Mouse (Mus musculus) hindbrain, embryonic 13.5 days (tissue): ENCODE data around the gene Fkbp2. TPM values are rescaled to one million over a fixed set of nuclear protein-coding genes. Genes with fewer than 3 reads are reported as not detected.
A peak's percentile ranks its signal among the peaks of the same experiment; 100 is the strongest.

Source experiments
- ATAC-seq: fragments of 200-750 bp; cut with Nextera tagmentation; 2 replicates; pipeline ENCODE4 v1.8.0; 2017; ENCODE audit warnings: moderate TSS enrichment; ENCODE audit not compliant: low FRiP score
- H3K27ac ChIP-seq: fragments of 300-500 bp; sonication (generic); 2 replicates; pipeline ENCODE4 v1.5.1; 2015; ENCODE audit warnings: inconsistent platforms, mild to moderate bottlenecking, moderate library complexity
- H3K27me3 ChIP-seq: fragments of 300-500 bp; sonication (generic); 2 replicates; pipeline ENCODE4 v1.6.1; 2015; ENCODE audit warnings: mild to moderate bottlenecking, inconsistent platforms
- H3K36me3 ChIP-seq: fragments of 300-500 bp; sonication (generic); 2 replicates; pipeline ENCODE4 v1.6.1; 2015; ENCODE audit warnings: mild to moderate bottlenecking, inconsistent platforms
- H3K4me1 ChIP-seq: fragments of 300-500 bp; sonication (generic); replicated peaks from 2 replicates; pipeline ENCODE4 v1.6.1; 2015; ENCODE audit warnings: inconsistent platforms
- H3K4me2 ChIP-seq: fragments of 300-500 bp; sonication (generic); 2 replicates; pipeline ENCODE4 v1.6.1; 2015; ENCODE audit warnings: inconsistent platforms, mild to moderate bottlenecking, moderate library complexity
- H3K4me3 ChIP-seq: fragments of 300-500 bp; sonication (generic); 2 replicates; pipeline ENCODE4 v1.5.1; 2015; ENCODE audit warnings: mild to moderate bottlenecking, inconsistent platforms
- H3K9ac ChIP-seq: fragments of 300-500 bp; sonication (generic); 2 replicates; pipeline ENCODE4 v1.6.1; 2015; ENCODE audit warnings: mild to moderate bottlenecking, inconsistent platforms
- H3K9me3 ChIP-seq: fragments of 300-500 bp; sonication (generic); 2 replicates; pipeline ENCODE4 v1.6.1; 2016; ENCODE audit warnings: inconsistent platforms
- WGBS: fragments of 180-500 bp; shearing (Covaris S2); methylation state at CpG from one replicate; pipeline ENCODE4 v1.1.7; 2015; 5-methylcytosine and 5-hydroxymethylcytosine counted together
- polyA plus RNA-seq: library from polyadenylated mRNA; unstranded; fragments of >200 nt; fragmentation: Nextera tagmentation; extraction: Ambion mirVana; gene quantifications from 2 replicates; pipeline ENCODE4 v1.2.1, GENCODE M21; 2015

Gene Fkbp2
- polyA plus RNA-seq, 1 experiment from 2014 or later: 109 TPM

DNA sequence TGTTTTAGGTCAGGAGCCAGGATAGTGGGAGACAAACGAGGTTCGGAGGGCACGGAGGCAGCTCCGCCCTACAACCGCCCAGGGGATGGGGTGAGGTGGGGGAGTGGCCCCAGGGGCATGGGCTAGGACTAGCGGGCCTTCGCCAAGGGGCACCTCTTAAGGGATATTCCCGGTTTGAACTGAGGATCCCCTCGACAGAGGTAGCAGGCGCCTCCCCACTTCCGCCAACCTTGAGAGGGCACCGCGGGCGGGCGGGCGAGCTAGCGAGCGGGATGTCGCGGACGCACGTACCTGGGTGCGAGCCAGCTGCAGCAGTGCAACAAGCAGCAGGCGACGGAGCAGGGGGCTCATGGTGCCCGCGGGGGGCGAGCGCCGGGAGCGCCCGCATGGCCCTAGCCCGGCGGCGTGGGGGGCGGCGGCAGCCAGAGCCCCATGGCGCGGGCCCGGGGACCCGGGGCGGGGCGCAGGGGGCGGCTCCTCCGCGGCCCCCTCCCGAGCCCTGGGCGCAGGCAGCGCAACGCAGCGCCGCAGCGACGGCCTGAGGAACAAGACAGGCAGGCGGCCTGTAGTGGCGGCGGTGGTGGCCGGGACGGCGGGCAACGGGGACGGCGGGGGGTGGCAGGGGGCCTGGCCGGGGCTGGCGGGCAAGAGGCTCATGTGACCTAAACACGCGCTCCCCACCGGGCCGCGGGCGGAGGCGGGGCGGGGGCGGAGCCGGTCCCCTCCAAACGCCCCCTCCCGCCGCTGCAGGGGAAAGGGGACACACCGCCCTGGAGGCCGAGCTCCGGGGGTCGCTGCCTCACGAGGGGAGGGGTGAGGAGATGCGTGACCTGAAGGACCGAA is 7.0 kb upstream of the Fkbp2 start, which contains the start of gene Vegfb:
Gene Vegfb (minus strand): TSS at position 591 of the 843 bp plus-strand sequence.
- H3K27ac ChIP-seq: peak within 1 kb of the TSS; percentile 76
- H3K9me3 ChIP-seq: no peaks in the 10 kb centered on the region
- H3K4me1 ChIP-seq: peaks cover 33% of the 10 kb centered on the region
- peak within 1 kb of the TSS; percentile 82 for H3K9ac ChIP-seq
- peak; percentile 59 for ATAC-seq
- peaks cover 27% of the 10 kb centered on the region for H3K36me3 ChIP-seq
- H3K4me2 ChIP-seq: peak within 1 kb of the TSS; percentile 93
- peak within 1 kb of the TSS; percentile 57 for H3K4me3 ChIP-seq
- no peaks in the 10 kb centered on the region for H3K27me3 ChIP-seq
- under 1% methylated on average over 64 of the region's 85 CpGs for WGBS

DNA sequence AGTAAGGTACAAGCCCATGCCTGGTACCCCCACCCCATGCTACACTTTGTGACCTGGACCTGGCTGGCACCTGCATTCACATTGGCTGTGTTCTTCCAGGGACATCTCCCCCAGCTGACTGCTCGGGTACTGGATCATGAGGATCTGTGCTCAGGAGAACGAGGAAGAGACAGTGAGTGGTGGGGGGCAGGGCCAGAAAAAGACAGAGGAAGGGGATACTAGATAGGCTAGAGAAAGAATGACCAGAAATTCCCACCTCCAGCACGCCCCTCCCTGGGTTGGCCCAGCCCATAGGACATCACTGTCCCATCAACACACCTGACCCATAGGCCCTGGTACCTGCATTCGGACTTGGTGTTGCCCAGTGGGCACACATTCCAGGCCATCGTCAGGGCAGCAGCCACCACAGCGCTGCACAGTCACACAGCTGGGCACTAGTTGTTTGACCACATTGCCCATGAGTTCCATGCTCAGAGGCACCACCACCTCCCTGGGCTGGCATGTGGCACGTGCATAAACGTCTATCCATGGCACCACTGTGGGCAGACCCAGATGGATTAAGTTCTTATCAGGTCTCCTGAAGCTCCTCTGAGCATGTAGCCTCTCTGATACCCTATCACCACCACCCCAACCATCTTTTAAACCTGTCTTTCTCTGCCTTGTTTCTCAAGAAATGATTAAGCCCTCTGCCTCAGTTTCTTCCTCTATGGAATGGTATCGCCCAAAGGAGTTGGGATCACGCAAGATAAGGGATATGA is 5.8 kb upstream of the Fkbp2 start:
- Histone ChIP-seq H3K27ac (0 out of 2 replicates have a peak overlapping the region, but pooled peaks have one; percentile 76), H3K9me3 (no peaks in the 10 kb centered on the region), H3K36me3 (peaks cover 29% of the 10 kb centered on the region), H3K4me3 (peak overlapping the region; percentile 57; the same call in 1 of the 2 replicates), H3K4me1 (peaks cover 26% of the 10 kb centered on the region), H3K27me3 (no peaks in the 10 kb centered on the region), H3K4me2 (peak overlapping the region; percentile 93), H3K9ac (peak overlapping the region; percentile 82; the same call in 1 of the 2 replicates)
- WGBS: 84% methylated on average over 10 of the region's 10 CpGs
- no peak for ATAC-seq

DNA sequence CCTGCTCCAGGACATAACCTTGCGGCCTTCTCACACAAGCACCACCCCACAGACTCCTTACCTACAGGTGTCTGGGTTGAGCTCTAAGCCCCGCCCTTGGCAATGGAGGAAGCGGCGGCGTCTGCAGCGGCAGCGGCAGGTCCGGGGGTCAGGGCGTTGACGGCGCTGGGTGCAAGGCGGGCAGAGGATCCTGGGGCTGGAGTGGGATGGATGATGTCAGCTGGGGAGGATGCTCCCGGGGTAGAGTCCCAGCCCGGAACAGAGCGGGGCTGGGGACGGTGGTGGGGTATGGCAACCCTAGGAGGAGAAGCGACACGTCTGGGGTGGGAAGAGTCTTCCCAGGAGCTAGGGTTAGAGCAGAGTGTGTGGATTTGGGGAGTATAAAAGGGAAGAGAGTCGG is 5.0 kb upstream of the Fkbp2 start:
- no peak overlapping the region for H3K4me3 ChIP-seq
- no peak for ATAC-seq
- peaks cover 31% of the 10 kb centered on the region for H3K4me1 ChIP-seq
- no peak overlapping the region for H3K27ac ChIP-seq
- no peaks in the 10 kb centered on the region for H3K27me3 ChIP-seq
- 90% methylated on average over 19 of the region's 19 CpGs for WGBS
- H3K9ac ChIP-seq: no peak overlapping the region; the same call in 1 of the 2 replicates
- peaks cover 29% of the 10 kb centered on the region for H3K36me3 ChIP-seq
- H3K9me3 ChIP-seq: no peaks in the 10 kb centered on the region
- H3K4me2 ChIP-seq: no peak overlapping the region

DNA sequence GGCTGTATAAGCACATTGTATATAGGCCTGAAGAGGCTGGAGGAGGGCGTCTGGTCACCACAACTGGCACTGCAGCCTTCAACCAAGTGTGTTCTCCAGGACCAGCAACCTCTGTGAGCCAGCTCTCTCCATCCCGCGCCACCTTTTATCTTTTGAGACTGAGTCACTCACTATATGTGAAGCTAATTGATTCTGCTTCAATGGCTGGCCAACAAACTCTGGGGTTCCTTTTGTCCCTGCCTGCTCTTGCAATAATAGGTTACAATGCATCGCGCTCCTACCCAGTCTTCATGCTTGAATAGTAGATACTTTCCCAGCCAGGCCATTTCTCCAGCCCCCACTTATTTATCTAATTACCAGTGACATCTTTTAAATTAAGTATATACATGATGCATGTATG is 3.3 kb upstream of the Fkbp2 start:
- H3K36me3 ChIP-seq: peaks cover 29% of the 10 kb centered on the region
- no peak for ATAC-seq
- 27% methylated on average over 5 of the region's 5 CpGs for WGBS
- H3K4me2 ChIP-seq: no peak overlapping the region
- no peaks in the 10 kb centered on the region for H3K27me3 ChIP-seq
- H3K4me3 ChIP-seq: no peak overlapping the region
- no peak overlapping the region for H3K27ac ChIP-seq
- H3K4me1 ChIP-seq: peaks cover 43% of the 10 kb centered on the region
- H3K9me3 ChIP-seq: no peaks in the 10 kb centered on the region
- H3K9ac ChIP-seq: no peak overlapping the region

DNA sequence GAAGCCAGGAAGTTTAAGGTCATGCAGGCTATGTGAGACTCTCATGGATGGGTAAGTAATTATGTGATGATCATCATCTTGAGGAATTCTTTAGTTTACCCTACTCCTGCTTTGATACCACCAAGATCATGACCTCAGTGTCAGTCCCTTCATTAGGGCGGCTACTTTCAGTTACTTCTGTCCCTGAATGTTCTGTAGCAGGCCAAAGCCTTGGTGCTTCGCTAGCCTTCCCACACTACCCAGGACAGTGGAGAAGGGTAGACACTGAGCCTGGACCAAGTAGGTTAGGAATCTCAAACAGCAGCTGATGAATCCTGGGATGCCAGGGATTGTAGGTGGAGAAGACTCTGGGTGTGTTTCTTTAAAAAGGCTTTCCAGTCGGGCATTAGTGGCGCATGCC is 1.2 kb upstream of the Fkbp2 start:
- no peak overlapping the region for H3K9ac ChIP-seq
- WGBS: 92% methylated on average over 4 of the region's 4 CpGs
- H3K4me2 ChIP-seq: no peak overlapping the region
- H3K4me1 ChIP-seq: peaks cover 47% of the 10 kb centered on the region
- H3K27me3 ChIP-seq: no peaks in the 10 kb centered on the region
- 0 out of 2 replicates have a peak overlapping the region, but pooled peaks have one; percentile 67 for H3K4me3 ChIP-seq
- H3K9me3 ChIP-seq: no peaks in the 10 kb centered on the region
- no peak for ATAC-seq
- peaks cover 48% of the 10 kb centered on the region for H3K36me3 ChIP-seq
- H3K27ac ChIP-seq: no peak overlapping the region

DNA sequence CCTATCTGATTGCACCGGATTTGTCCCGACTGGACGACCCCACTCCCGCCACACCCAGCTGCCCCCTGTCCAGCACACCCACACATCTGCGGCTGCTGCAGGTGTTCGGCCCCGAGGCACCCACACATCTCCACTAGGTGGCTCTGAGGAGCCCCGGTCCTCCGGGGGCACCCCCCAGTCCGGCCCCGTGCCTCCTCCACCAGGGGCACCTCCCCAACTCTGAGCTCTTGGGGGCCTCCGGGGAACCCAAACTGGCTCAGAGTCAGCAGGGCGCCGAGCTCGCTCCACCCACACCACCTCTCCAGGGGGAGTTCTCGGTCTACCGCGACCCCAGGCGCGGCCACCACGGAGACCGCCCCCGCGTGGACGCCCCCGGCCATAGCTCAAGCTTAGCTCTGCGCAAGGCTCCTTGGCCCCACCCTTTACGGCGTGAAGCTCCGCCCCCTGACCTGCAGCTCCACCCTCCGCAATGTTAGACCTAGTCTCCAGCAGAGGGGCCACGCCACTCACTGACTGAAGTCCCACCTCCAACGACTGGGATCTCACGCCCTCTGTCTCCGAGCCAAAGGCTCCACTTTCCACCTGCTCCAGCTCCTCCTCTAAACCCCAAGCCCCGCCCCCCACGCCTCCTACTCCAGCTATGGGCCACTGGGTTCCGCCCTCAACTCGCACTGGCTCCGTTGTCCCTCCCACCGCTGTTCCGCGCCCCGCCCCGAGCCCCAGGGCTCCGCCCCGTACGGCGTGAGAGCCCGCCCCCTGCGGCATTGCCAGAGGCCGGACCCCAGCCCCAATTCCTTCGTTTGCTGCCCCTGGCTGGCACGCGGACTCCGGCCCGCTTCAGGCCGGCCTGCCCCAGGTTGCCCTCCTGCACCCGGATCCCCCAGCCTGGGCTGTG is 568 bp downstream of the Fkbp2 start:
- Histone ChIP-seq H3K4me3 (peak overlapping the region; percentile 67), H3K4me1 (peaks cover 49% of the 10 kb centered on the region), H3K9ac (peak overlapping the region; percentile 85), H3K9me3 (no peaks in the 10 kb centered on the region), H3K27me3 (no peaks in the 10 kb centered on the region), H3K27ac (peak overlapping the region; percentile 97), H3K4me2 (peak overlapping the region; percentile 95), H3K36me3 (peaks cover 40% of the 10 kb centered on the region)
- WGBS: under 1% methylated on average over 59 of the region's 59 CpGs
- peak; percentile 87 for ATAC-seq

DNA sequence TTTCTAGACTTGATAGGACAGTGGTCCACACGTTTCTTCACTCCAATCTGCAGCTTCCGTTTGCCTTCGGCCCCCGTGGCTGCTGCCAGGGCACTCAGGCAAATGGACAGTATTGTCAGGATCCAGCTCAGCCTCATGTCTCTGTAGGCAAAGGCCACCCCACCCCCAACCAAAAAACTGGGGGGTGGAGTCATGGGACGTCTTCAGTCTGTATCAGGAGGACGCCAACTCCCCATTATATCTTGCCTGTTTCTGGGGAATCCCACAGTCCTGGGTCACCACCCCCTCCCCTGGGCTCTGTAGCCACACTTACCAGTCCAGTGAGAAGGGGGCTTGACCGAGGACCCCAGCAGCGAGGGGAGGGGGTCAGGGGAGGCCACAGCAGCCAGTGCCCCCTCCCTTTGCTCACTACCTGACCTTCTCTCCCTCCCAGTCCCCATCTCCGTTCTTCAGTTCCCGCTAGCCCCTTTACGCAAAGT is 1.3 kb downstream of the Fkbp2 start:
- Histone ChIP-seq H3K36me3 (peaks cover 36% of the 10 kb centered on the region), H3K27me3 (no peaks in the 10 kb centered on the region), H3K4me1 (peaks cover 50% of the 10 kb centered on the region), H3K4me2 (peak overlapping the region; percentile 95), H3K9me3 (no peaks in the 10 kb centered on the region), H3K27ac (peak overlapping the region; percentile 97), H3K9ac (peak overlapping the region; percentile 85), H3K4me3 (peak overlapping the region; percentile 67)
- 8% methylated on average over 11 of the region's 11 CpGs for WGBS
- no peak for ATAC-seq

DNA sequence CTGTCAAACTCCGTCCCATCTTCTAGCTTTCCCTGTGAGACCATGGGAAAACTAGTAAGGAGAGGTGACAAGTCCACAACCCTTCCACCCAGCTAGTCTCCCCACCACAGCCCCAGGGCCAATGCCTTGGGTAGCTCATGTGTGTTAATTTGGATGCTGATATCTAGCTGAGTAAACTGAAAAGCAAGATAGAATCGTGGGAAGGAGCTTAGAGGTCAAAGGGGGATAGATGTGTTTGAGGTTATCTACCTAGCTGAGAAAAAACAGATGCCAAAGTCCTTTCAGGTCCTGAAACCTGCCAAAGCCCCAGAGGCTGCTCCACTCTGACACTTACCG is 1.7 kb downstream of the Fkbp2 start:
- WGBS: 44% methylated on average over 3 of the region's 3 CpGs
- Histone ChIP-seq H3K4me1 (peaks cover 55% of the 10 kb centered on the region), H3K4me2 (peak overlapping the region; percentile 95), H3K36me3 (peaks cover 32% of the 10 kb centered on the region), H3K27me3 (no peaks in the 10 kb centered on the region), H3K27ac (peak overlapping the region; percentile 97; the same call in 1 of the 2 replicates), H3K4me3 (peak overlapping the region; percentile 67), H3K9ac (peak overlapping the region; percentile 85), H3K9me3 (no peaks in the 10 kb centered on the region)
- ATAC-seq: no peak

DNA sequence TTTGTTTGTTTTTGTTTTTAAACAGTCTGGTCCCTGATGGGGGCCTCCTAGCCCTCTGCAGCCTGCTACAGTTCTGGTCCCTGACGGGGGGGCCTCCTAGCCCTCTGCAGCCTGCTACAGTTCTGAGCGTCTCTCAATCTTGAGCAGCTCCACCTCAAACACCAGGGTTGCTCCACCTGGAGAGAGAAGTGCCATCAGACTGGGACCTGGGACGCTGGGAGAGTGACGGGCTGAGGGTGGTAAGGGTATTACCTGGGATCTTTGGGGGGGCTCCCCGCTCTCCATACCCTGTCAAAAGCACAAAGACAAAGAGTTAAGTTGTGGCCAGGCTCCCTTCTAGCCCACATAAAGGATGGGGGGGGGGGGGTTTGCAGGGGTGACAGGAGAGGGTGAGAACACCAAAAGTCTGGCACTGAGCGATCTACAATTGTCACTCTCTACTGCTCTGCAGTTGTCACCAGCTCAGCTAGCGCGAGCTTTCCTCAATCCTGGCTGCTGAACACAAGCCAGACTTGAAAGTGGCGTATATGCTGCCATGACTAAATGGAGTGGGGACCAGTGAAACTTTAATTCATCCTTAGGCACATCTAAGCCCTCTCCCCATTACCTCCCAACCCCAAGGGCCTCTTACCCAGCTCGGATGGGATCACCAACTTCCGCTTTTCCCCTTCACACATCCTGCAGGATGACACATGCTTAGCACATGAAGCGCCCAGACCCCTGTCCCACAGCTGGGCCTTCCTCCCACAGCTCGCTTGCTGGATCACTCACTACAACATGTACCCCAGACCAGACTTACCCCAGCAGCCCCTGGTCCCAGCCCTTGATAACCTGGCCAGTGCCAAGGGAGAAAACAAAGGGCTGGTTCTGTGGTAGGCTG is 2.3 kb downstream of the Fkbp2 start:
- H3K27me3 ChIP-seq: no peaks in the 10 kb centered on the region
- WGBS: 84% methylated on average over 13 of the region's 13 CpGs
- H3K9ac ChIP-seq: peak overlapping the region; percentile 85
- peak overlapping the region; percentile 67 for H3K4me3 ChIP-seq
- H3K4me2 ChIP-seq: peak overlapping the region; percentile 95
- no peak for ATAC-seq
- H3K36me3 ChIP-seq: peaks cover 28% of the 10 kb centered on the region
- peaks cover 56% of the 10 kb centered on the region for H3K4me1 ChIP-seq
- H3K9me3 ChIP-seq: no peaks in the 10 kb centered on the region
- H3K27ac ChIP-seq: peak overlapping the region; percentile 97

DNA sequence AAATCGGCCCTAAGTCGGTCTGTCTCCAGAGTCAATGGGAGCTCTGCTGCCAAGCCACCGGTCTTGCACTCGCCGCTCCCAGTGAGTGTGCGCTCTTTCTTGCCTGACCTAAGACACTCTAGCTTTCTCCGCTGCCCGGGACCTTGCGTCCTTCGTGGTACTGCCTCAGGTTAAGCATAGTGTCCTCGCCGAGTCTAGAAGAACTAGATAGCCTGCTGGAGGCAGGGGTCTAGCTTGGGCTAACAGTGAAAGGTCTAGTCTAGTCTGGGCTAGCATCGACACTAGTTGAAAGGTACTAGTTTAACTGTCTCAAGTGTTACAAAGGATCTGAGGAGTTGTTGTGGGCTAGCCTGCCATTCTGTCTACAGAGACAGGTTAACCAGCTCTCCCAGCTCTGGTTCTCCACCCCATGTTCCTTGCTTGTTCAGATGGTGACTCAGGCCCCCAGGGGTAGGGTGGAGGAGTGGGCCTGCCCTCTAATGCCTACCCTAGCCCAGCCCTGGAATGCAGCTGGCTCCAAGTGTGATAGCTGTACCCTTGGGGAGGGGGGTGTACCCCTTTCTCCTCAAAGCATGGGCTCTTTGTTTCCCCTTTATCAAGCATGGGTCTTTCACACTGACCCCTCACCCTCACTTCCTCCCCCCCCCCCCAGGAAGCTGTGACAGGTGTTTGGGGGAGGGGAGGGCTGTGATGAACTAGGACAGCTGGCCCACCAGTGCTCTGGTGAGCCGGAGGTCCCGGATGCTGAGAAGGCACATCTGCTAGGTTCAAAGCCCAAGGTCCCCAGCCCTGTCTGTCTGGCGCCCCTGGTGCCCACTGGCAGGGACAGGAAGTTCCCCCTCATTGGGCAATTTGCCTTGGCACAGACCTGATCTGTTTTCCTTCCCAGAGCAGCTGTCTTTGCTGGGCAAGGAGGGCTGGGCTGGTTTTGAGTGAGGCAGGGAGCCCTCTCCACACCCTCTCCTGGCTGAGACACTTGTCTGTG is 4.5 kb downstream of the Fkbp2 start, which contains the start of gene Plcb3:
Gene Plcb3 (minus strand): TSS at position 934 of the 985 bp plus-strand sequence.
- no peaks in the 10 kb centered on the region for H3K9me3 ChIP-seq
- H3K4me2 ChIP-seq: peak within 1 kb of the TSS; percentile 95
- H3K36me3 ChIP-seq: peaks cover 20% of the 10 kb centered on the region
- ATAC-seq: no peak
- peak within 1 kb of the TSS; percentile 85 for H3K9ac ChIP-seq
- WGBS: 0% methylated on average over 16 of the region's 16 CpGs
- H3K4me3 ChIP-seq: peak within 1 kb of the TSS; percentile 68
- H3K4me1 ChIP-seq: peaks cover 53% of the 10 kb centered on the region
- H3K27ac ChIP-seq: peak within 1 kb of the TSS; percentile 97
- H3K27me3 ChIP-seq: 0 out of 2 replicates have a peak, but pooled peaks cover 7% of the 10 kb centered on the region
